Mouse (Mus musculus) myocyte (in vitro differentiated cells): Measurements from ENCODE around the gene Rassf2.

ENCODE experiments used
- MAX ChIP-seq: IDR thresholded peaks from one replicate; pipeline ENCODE4 v1.6.1; 2011; ENCODE audit warnings: low read depth, mild to moderate bottlenecking, control low read depth
- MYOD1 ChIP-seq, 3 experiments: IDR thresholded peaks; one replicate each; pipeline ENCODE4 v1.6.1; 2011; ENCODE audit warnings: control low read depth in 2 of 3, low read depth in 2 of 3, mild to moderate bottlenecking in 2 of 3, moderate library complexity in 1 of 3; ENCODE audit not compliant: insufficient read length in 2 of 3, control insufficient read depth in 1 of 3

GRCm38 (mm10) chr2:132018156-132018555 is 11.9 kb downstream of the Rassf2 start:
- TF ChIP-seq MAX (no peak), MYOD1 (IDR thresholded peaks at IDR 0.05; ENCODE audit: control insufficient read depth in 1 of 3, insufficient read length in 2 of 3, low read depth in 2 of 3) (no peak)
